Mouse (Mus musculus): ENCODE results near the gene B3glct. TPM values are rescaled to one million over a fixed set of nuclear protein-coding genes. Genes with fewer than 3 reads are reported as not detected.
A peak's percentile ranks its signal among the peaks of the same experiment; 100 is the strongest.

B3glct gene
- polyA plus RNA-seq (2015; fragmentation: Nextera tagmentation; extraction: Ambion mirVana), result 6.2 and 7.5 TPM in 2 replicates

DNA sequence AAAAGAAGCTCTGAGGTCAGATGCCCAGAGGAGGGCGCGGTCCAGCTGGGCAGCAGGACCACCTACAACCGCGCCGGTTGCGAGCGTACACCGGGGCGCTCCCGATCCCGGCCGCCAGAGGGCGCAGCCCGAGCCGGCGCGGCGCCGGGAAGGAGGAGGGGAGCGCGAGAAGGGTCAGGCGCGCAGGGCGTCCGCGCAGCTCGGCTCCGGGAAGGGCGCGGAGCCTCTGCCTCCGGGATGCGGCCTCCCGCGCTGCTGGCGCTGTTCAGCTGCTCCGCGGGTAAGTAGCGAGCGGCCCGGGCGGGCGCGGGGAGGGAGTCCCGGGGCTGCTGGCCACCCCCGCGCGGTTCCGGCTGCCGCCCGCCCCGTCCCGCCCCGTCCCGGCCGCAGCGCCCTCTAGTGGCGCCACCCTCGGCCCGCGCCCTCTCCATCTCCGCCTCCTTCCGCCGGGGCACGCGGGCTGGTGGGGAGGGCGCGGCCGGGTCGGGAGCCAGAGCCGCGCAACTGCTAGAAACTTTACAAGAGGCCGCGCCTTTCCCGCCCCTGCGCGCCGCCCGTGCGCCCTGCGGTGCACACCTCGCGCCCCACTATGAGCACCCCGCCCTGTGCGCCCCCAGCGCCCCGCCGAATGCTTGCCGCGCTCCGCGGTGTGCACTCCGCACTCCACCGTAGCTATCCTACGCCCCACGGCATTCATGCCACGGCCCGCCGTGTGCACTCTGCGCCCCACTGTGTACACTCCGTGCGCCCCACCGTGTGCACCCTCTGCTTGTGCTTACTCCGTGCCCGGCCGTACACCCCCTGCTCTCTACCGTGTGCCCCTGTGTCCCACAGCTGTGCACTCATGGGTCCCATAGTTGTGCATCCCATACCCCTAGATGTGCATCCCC is at the start of gene B3glct:
B3glct (plus strand) TSS at position 131 of the 890 bp plus-strand sequence.
- peak; percentile 86 for DNase-seq (ENCODE audit: low spot score)

DNA sequence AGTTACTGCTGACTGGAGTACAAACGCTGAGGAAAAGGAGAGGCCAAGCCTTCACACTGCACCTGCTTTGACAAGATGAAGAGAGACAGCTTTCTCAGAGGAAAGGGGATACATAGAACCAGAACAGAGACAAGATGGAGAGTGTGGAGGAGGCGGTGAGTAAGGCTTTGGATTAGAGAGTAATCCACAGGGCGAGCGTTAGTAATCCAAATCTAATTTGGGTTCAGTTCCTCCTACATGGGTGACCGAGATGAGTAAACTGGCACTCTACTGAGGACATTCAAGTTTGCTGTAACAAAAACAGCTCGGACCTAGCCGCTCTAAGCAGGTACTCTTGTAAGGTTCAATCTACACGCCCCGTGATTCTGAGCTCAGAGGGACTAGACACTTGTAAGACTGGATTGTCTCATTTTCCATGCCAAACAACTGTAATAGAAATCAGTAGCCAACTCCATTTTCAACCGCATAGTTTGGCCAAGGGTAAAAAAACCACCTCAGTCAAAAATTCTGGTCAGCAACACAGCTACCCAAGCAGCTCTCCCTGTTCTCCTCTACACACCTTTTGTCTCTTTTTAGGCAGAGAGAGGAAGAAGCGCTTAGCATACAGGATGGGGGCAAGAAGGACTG is 43.5 kb upstream of the B3glct start:
- DNase-seq (ENCODE audit: low spot score), result no peak

DNA sequence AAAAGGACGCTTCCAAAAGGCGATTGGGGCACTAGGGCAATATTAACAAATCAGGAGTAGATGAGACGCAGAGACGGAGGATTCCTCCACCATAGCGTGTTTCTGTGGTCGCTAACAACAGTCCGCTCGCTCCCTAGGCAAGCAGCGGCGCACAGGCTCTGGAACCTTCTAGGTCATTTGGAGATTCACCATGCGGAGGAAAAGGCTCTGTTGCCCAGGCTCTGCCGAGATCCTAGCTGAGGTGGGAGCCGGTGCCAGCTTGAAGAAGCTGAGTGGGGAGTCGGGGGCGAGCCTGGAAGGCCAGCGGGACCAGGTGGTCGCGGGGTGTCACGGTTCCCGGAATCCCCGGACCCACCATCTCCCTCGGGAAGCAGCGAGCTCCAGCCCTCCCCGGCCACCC is 42.5 kb upstream of the B3glct start:
- DNase-seq (ENCODE audit: low spot score), result no peak

DNA sequence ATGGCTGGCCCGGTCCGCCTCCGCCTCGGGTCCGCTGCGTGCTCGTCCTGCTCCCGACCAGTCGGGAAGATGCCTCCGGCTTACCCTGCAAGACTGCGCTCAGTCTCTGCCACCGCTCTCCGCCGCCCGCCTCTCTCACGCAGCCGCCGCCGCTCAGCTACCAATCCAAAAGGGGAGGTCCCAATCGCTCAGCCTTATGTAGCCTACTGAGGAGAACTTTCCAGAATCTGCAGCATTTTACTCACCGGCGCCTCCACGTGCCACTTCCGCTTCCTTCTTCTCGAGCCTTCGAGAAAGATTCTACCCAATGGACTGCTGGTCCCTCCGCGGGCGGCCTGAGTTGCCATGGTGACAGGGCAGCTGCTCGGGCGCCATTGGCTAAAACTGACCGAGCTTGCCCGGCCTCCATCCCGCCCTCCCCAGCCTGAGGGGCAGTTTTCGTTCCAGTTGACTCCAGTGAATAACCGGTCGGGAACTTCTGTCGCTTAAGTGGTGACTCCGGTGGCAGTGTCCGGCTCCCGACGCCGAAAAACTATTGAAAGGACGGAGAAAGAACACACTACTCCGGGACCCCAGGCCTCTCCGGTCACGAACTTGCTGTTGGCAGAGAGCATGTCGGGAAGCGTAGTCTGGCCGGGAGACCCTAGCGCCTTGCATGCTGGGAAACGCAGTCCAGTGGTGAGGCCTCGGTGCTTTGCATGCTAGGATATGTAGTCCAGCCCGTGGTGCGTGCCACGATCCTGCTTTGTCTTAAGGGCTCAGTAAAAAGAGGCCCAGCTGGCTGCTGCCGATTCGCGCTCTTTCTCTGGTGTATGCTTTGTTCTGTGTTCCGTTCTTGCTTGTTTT is 41.7 kb upstream of the B3glct start, which contains the start of gene Hsph1:
Hsph1 (minus strand) TSS at position 302 of the 846 bp plus-strand sequence.
- DNase-seq (ENCODE audit: low spot score), result peak; percentile 98

DNA sequence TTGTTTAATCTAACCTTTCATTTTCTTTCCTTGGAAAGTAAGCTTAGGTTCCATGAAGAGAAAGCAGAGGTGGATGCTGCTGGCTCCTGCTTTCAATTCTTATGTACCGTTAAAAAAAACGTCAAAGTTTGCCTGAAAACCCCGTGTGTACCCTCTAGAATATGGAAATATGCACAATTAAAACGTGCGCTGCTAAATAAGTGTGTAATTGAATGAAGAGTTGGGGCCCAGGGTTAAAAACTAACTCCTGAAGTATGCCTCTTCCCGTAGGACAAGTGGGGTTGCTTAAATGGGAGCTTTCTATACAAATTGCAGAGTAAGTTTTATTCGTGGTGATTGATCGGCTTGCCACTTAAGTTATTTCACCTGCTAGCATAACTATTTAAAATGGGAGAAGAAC is 40.7 kb upstream of the B3glct start:
- DNase-seq (ENCODE audit: low spot score), result no peak

DNA sequence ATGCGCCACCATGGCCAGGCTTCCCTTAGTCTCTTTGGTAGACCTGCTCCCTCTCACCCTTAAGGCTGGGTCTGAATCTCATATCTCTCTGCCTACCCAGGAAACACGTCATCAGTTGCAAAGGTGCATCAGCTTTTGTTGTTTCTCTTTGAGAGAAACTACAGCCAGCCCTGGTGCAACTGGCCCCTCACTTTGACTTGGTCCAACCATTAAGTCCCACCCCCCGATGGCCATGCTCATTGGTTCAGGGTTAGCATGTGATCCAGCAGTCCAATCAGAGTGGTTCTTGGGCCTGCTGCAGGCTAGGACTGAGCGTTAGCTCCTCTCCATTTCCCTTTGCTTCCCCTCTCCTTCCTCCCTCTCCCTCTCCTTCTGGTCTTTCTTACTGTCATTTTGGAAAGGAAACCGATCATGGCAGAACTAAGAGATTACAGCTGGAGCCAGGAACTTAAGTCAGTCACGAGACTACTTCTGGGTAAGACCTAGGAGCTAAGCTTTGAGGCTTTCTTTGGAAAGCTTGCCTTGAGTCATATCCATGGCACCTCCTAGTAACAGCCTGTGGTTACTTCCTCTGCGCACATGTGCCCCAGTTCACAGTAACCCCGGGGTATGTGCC is 36.6 kb upstream of the B3glct start:
- no peak for DNase-seq (ENCODE audit: low spot score)

DNA sequence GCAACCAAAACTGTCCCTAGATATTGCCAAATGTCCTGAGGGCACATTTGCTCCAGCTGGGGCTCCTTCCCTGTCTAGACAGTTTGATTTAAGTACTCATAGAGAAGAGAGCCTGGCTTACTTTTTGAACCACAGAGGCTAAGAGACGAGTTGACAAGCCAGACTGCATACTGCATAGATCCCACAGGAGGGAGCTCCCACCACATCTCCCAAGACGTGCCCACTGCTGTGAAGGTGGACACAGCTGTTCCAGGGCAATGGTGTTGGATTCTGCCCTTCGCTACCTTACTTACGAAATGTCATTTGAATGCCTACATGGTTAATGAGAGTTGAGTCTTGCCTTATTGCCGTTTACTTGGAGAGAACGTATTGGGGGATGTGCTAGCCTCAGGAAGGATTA is 35.7 kb upstream of the B3glct start:
- DNase-seq (ENCODE audit: low spot score), result no peak

DNA sequence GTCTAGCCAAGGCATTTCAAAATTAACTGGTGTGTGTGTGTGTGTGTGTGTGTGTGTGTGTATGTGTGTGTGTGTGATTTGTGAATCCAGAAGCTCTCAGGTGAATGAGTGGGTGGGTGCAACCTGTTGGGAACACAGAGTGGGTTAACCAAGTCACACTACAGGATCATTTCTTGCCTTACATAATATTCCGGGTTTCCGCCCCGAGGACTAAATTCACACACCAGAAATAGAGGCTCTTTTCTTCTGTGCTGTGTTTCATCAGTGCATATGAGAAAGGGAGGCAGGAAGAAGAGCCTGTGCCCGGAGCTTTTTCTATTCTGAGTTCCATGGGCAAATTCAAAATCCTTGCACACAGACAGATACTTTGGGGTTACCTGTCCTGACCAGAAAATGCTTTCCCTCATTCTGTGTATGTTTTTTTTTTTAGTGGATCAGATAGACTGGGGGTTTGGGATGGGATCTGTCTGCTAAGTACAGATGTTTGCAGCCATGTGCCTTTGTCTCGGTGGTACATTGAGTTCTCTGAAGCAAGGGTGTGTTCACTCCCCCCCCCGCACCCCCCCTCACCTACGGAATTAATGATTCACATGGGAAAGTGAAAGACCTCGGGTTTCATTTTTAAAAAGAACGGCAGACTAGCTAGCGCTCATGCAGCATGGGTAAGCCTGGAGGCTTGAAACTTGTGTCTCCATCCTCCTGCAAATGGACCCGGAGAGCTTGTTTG is 35.1 kb upstream of the B3glct start:
- DNase-seq (ENCODE audit: low spot score), result no peak

DNA sequence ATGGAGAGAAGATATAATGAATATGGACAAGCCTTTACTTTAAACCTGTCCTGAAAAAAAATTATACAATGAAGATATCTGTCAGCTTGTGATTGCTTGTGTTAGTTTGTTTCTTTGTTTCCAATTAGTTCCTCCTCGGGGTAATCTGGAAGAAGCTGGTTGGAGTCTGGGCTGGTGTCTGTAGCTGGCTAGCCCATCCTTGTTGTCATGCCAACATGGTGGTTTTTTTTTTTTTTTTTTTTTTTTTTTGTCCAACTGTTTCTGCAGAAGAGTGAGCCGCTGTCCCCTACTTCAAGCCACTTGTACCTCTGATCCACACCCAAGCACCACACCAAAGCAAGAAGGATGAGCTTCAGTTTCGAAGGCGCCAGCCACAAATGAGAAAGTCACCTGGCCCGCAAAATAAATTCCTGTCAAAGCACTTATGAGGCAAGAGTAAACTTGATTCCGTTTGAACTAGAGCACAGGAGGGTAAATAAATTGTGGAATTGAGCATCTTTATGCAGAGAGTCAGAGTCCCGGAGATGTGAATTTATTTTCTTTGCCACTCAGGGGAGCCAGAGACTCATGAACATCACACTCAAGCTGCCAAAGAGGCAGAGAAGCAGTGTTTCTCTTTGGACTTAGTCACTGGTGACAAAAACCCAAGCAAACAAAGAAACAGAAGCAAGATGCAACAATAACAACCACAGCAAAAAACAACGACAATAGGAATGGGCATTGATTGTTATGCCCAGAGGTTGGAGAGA is 30.5 kb upstream of the B3glct start:
- DNase-seq (ENCODE audit: low spot score), result no peak

DNA sequence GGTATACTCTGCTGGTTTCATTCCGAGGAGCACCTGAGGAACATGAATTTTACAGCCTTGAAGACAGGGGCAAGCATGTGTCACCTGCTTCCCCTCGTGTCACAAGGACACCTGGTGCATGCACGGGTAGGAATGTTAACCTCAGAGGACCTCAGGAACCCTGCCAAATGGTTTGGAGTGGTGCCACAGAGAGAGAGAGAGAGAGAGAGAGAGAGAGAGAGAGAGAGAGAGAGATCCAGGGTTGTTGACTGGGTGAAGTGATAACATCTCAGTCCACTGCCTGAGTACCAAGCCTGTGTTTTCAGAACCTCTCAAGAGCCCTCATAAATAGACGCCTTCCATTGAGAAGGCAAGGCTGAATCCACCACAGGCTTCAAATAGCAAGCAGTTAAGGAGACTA is 29.8 kb upstream of the B3glct start:
- no peak for DNase-seq (ENCODE audit: low spot score)

DNA sequence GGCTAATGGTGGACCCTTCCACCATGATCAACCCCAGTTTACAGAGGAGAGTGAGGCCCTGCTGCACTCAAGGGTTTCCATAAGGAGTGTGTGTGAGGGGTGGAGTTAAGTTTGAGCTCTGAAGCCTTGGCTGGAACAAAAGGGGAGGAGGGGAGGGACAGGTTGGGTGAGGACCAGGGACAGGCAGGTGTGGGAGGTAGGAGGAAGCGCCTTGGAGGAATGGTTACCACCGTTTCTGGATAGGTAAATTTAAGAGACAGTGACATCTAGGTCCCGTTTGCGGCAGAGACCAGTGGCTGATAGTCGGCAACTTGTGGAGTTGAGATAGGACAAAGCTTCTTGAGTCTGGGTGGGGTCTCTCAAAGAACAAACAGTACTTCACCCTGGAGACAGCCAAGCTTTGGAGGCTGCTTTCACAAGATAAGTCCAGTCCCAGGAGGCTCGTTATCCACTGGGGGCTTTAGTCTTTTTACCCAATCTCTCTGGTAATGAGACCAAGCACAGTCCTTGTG is 29.1 kb upstream of the B3glct start:
- DNase-seq (ENCODE audit: low spot score), result no peak

DNA sequence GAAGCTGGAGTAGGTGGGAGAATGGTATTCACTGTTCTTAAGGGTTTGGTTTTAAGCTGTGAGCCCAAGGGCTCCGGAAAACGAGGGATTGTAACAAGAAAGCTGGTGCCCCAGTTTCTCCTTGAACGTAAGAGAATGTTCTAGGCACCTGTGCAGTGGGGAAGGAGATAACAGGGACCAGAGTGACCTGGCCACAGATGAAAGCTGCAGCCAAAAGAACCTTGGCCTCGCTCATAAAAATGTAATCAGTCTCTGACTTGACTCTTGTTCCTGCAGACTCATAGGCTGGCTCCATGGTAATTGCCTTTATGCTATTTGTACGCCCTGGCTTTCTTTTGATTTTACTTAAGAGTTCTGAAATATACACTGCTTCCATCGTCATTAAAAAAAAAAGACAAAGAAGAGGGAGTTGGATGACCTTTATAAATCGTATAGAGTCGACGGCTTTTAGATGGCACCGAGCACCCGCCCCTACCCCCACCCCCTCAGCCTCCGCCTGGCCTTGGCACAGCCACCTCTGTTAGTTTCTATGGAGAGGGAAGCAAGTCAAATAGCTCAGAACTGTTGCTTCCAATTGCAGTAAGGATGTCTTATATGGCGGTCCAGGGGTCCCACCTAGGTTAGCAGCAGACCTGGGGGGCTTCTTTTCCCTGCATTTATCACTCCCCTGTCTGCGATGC is 28.4 kb upstream of the B3glct start:
- no peak for DNase-seq (ENCODE audit: low spot score)

DNA sequence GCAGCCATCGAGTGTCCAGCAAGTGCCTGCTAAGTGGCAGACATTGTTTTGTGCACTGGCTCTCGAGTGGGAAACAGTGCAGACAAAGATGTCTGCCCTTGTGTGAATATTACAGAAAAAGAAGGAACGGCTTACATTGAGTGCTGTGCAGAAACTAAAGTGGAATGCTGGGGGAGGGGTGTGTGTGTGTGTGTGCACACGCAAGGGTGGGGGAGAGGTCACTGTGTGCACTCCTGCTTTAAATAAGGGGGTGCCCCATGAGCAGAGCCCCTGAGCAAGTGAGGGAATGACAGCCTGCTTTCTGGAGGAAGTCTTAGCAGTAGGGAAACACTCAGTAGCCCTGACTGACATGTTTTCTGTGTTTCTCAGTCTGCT is 27.9 kb upstream of the B3glct start:
- DNase-seq (ENCODE audit: low spot score), result no peak

DNA sequence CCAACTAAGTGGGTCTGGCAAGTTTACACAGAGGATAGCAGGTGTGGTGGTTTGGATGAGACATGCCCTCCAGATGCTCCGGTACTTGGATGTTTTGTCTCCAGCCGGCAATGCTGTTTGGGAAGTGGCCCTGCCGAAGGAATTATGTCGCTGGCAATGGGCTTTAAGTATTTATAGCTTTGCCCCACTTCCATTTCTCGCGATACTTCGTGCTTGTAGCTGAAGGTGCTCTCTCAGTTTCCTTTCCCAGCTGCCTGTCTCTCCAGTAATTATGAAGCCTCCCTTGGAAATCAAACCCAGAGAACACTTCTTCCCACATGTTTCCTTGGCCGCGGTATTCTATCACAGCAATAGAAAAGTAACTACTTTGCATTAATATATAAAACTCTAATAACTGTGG is 22.4 kb upstream of the B3glct start:
- no peak for DNase-seq (ENCODE audit: low spot score)

DNA sequence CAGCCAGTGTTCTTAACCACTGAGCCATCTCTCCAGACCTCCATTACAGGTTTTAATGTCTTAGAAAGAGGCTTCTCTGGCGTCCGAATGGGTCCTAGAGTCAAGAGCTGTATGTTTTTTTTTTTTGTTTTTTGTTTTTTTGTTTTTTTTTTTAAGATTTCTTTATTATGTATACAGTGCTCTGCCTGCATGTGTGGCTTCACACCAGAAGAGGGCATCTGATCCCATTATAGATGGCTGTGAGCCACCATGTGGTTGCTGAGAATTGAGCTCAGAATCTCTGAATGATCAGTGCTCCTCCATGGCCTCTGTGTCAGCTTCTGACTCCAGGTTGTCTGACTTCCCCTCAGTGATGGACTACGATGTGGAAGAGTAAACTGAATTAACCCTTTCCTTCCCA is 20.0 kb upstream of the B3glct start:
- no peak for DNase-seq (ENCODE audit: low spot score)

DNA sequence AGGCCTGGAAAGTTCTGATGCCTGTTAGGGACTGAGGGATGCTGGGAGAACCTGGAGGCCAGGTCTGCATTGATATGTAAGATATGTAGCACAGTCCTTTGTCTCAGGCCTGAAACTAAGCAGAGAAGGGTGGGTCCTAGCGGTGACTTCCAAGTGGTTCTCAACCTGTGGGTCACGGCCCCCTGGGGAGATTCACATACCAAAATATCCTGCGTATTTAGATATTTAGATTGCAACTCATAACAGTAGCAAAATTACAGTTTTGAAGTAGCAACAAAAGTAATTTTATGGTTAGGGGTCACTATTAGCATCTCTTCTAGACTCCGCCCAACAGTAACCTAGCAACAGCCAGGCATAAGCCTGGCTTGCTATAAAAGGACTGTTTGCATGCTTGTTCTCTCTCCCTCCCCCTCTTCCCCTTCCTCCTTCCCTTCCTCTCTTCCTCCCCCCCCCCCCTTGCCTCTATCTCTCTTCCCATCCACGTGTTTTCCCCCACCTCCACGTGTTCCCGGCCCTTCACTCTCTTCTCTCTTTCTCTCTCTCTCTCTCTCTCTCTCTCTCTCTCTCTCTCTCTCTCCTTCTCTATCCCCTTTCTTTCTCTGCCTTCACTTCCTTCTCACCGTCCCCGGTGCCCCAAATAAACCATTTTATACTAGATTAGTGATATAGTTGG is 19.2 kb upstream of the B3glct start:
- no peak for DNase-seq (ENCODE audit: low spot score)

DNA sequence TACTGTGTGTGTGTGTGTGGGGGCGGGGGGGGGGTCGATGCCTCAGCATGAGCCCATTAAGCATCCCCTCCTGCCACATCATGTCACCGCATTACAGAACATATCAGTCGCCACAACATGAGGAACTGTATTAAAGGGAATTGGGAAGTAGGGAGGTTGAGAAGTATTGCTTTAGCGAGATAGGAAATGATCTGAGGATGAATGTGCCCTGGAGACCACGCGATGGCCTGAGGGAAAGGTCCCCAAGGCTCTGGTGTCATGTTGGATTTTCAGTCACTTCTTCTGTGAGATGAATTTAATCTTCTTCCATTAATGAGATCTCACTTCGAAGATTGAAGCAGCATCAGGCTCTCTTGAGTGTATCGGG is 18.6 kb upstream of the B3glct start:
- DNase-seq (ENCODE audit: low spot score), result no peak

DNA sequence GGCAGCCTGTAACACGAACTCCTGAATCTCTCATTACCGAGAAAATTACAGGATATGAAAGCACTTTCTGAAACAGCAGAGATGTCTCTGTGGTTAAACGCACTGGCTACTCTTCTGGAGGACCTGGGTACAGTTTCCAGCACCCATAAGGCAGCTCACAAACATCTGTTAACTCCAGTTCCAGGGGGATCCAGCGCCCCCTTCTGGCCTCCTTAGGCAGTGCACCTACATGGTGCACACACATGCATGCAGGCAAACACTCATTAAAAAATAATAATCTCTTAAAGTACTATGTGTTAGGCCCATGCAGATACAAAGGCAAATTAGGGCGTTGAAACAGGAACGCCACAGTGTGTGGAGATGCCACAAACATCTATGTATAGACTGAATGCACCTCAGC is 16.6 kb upstream of the B3glct start:
- no peak for DNase-seq (ENCODE audit: low spot score)

DNA sequence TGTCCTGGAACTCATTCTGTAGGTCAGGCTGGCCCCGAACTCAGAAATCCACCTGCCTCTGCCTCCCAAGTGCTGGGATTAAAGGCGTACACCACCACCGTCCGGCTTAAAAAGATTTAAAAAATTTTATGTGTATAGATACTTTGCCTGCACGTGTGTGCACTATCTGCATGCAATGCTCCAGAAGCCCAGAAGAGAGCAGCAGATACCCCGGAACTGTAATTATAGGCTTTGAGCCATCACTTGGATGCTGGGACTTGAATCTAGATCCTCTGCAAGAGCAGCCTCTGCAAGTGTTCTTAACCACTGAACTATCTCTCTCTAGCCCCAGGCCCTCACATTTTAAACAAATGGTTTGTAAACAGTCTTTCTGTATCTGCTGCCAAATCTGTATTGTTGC is 15.1 kb upstream of the B3glct start:
- DNase-seq (ENCODE audit: low spot score), result no peak
